Mouse (Mus musculus) limb, embryonic 10.5 days (tissue): ENCODE data around the gene Fkbp7. TPM values are rescaled to one million over a fixed set of nuclear protein-coding genes. Genes with fewer than 3 reads are reported as not detected.
"Not testable (repeated sequence)": the region's sequence is repeated elsewhere in the genome, so short reads cannot be mapped to it uniquely, and the experiment has no call there.

Source experiments
- DNase-seq: peaks from one replicate; pipeline ENCODE4 v3.0.0-alpha.2; 2017; ENCODE audit warnings: low spot score
- H3K27ac ChIP-seq: fragments of 300-500 bp; sonication (generic); 2 replicates; pipeline ENCODE4 v1.5.1; 2016; ENCODE audit warnings: mild to moderate bottlenecking
- H3K27me3 ChIP-seq: fragments of 300-500 bp; sonication (generic); 2 replicates; pipeline ENCODE4 v1.6.1; 2016; ENCODE audit warnings: low read depth, mild to moderate bottlenecking; ENCODE audit not compliant: poor library complexity, severe bottlenecking
- H3K36me3 ChIP-seq: fragments of 300-500 bp; sonication (generic); 2 replicates; pipeline ENCODE4 v1.6.1; 2016; ENCODE audit warnings: mild to moderate bottlenecking, moderate library complexity
- H3K4me1 ChIP-seq: fragments of 300-500 bp; sonication (generic); 2 replicates; pipeline ENCODE4 v1.6.1; 2016
- H3K4me3 ChIP-seq: fragments of 300-500 bp; sonication (generic); 2 replicates; pipeline ENCODE4 v1.5.1; 2016; ENCODE audit warnings: mild to moderate bottlenecking, moderate library complexity
- H3K9me3 ChIP-seq: fragments of 300-500 bp; sonication (generic); replicated peaks from 2 replicates; pipeline ENCODE4 v1.6.1; 2016; ENCODE audit warnings: mild to moderate bottlenecking
- WGBS: fragments of 180-500 bp; shearing (Covaris S2); methylation state at CpG from one replicate; pipeline ENCODE4 v1.1.7; 2016; 5-methylcytosine and 5-hydroxymethylcytosine counted together
- polyA plus RNA-seq: library from polyadenylated mRNA; unstranded; fragments of >200 nt; fragmentation: Nextera tagmentation; extraction: Ambion mirVana; gene quantifications from 2 replicates; pipeline ENCODE4 v1.2.1, GENCODE M21; 2016

Gene Fkbp7
- polyA plus RNA-seq, 1 experiment from 2014 or later: 31.4 TPM

DNA sequence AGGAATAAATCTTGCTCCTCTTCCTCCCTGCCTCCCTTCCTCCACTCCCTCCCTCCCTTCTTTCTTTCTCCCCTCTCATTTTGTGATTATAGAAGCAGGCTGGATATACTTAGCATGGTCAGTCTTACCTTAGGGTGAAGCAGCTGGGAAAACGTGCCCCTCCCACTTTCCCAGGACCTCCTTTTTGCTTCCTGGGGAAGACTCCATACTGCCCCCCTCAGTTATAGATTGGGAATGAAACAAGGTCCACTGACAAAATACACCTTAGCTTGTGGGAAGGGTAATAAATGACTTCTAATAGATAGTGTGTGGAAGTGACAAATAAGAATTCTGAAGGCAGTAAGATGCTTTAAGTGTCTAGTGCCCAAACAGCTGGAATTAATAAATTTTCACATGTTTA lies 16.9 kb downstream of the Fkbp7 start:
- Histone ChIP-seq H3K27ac (no peak overlapping the region), H3K36me3 (no peaks in the 10 kb centered on the region), H3K9me3 (no peaks in the 10 kb centered on the region), H3K4me1 (no peaks in the 10 kb centered on the region), H3K27me3 (no peaks in the 10 kb centered on the region), H3K4me3 (no peak overlapping the region)
- 13% methylated on average over 1 of the region's 1 CpGs for WGBS
- DNase-seq: no peak

DNA sequence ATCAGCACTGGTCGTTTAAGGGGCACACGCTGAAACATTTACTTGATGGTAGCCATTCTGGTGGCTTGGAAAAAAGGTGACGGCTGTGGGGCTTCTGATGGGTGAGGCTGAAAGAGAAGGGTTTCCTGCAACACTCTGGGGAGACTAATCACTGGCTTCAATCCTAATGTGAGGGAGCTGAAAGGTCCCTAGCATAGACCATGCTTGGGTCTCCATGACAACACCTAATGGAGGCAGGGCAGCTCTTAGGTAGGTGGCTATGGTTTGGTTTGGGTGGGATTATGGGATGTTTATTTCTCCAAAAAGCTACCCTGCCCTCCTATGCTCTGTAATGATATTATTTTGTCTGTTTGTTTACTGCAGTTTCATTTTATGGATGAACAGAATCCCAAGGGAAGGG lies 17.5 kb downstream of the Fkbp7 start:
- no peaks in the 10 kb centered on the region for H3K4me1 ChIP-seq
- H3K27me3 ChIP-seq: no peaks in the 10 kb centered on the region
- WGBS: 85% methylated on average over 3 of the region's 3 CpGs
- no peak overlapping the region for H3K4me3 ChIP-seq
- DNase-seq: no peak
- H3K27ac ChIP-seq: no peak overlapping the region
- H3K9me3 ChIP-seq: no peaks in the 10 kb centered on the region
- H3K36me3 ChIP-seq: no peaks in the 10 kb centered on the region

DNA sequence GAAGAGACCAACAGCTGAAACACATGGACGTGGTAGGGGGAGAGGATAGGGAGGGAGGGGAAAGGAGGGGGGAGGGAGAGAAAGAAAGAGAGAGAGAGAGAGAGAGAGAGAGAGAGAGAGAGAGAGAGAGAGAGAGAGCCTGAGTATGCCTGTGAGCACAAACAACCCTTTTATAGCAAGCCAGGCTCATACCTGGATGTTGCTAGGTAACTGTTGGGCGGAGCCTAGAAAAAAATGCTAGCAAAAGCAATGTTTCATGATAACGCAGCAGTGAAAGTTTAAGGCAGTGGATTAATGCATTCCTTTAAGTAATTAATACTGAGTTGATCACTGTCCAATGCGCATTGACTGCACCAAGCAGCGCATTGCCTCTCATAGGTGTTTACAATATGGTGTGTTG lies 18.3 kb downstream of the Fkbp7 start:
- Histone ChIP-seq H3K4me1 (no peaks in the 10 kb centered on the region), H3K27me3 (no peaks in the 10 kb centered on the region), H3K36me3 (no peaks in the 10 kb centered on the region), H3K27ac (no peak overlapping the region), H3K9me3 (no peaks in the 10 kb centered on the region), H3K4me3 (no peak overlapping the region)
- 90% methylated on average over 5 of the region's 5 CpGs for WGBS
- no peak for DNase-seq

DNA sequence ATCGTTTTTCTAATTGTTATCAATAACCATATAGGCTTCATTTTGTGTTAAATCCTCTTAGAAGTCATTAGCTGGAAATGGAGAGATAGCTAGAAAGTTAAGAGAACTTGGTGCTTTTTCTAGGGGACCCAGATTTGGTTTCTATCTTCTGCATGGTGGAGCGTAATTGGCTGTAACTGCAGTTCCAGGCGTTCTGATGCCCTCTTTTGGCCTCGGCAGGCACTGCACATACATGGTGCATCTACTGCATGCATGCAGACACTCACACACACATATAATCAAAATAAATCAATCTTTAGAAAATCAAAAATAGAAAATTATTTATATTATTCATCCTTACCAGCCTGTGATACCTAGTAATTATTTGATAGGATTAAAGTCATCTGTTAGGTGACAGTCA lies 19.8 kb downstream of the Fkbp7 start:
- 92% methylated on average over 4 of the region's 4 CpGs for WGBS
- Histone ChIP-seq H3K27ac (no peak overlapping the region), H3K9me3 (no peaks in the 10 kb centered on the region), H3K4me1 (peaks cover 6% of the 10 kb centered on the region), H3K27me3 (no peaks in the 10 kb centered on the region), H3K4me3 (no peak overlapping the region), H3K36me3 (no peaks in the 10 kb centered on the region)
- no peak for DNase-seq

DNA sequence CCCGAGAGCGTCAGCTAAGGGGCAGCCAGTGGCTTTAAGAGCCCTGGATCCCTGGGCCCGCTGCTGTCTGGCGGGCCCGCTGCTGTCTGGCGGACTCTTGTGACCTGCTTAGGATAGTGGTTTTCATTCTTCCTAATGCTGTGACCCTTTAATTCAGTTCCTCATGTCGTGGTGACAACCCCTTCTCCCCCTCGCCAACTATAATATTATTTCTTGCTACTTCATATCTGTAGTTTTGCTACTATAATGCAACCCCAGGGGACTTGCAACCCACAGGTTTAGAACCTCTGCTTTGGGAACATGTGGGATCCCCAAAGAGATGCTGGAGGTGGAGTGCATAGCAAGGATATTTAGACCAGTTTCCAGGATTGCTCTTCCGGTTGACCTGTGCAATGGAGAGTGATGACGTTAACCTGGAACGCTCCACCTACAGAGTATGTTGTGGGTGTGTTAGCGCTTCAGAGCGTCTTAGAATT lies 24.2 kb downstream of the Fkbp7 start:
- peak; percentile 71 for DNase-seq
- WGBS: 35% methylated on average over 13 of the region's 13 CpGs
- Histone ChIP-seq H3K27me3 (no peaks in the 10 kb centered on the region), H3K36me3 (peaks cover 16% of the 10 kb centered on the region), H3K4me1 (peaks cover 18% of the 10 kb centered on the region), H3K4me3 (peak overlapping the region; percentile 74), H3K9me3 (no peaks in the 10 kb centered on the region), H3K27ac (peak overlapping the region; percentile 91)

DNA sequence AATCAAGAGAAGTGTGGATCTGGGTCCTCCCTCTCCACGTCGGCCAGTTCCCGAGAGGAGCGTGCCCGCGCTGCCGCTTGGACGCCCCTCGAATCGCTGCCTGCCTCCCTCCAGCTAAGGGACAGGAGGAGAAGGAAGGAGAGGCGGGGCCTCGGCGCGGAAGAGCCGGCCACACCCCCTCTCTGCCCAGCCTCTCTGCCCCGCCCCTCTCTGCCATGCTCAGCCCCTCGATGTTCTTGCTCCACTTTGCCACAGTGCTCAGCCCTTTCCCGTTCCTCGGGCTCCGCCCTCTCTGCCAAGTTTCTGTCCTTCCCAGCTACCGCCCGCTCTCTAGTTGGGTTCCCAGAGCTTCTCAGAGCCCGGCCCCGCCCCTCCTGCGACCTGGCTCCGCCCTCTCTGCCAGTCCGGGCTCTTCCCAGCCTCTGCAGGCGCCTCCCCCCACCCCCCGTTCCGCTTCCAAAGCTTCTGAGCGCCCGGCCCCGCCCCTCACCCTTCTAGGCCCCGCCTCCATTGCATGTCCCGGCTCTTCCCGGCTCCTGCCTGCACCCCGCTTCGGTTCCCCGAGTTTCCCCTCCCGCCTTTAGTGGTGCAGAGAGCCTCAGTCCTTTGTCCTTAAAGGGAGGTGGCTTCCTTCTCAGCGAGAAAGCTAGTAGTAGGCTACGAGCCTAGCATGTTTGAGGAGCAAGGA lies 24.9 kb downstream of the Fkbp7 start, which contains the start of the genes Prkra and Pjvk:
Gene Prkra (minus strand): TSS at position 133 of the 688 bp plus-strand sequence.
Gene Pjvk (plus strand): TSS at position 594 of the 688 bp plus-strand sequence.
- Histone ChIP-seq H3K9me3 (no peaks in the 10 kb centered on the region), H3K4me1 (peaks cover 18% of the 10 kb centered on the region), H3K27ac (peak within 1 kb of the TSS; percentile 91), H3K27me3 (no peaks in the 10 kb centered on the region), H3K36me3 (peaks cover 23% of the 10 kb centered on the region), H3K4me3 (peak within 1 kb of the TSS; percentile 74)
- WGBS: under 1% methylated on average over 42 of the region's 42 CpGs
- DNase-seq: peak; percentile 99

DNA sequence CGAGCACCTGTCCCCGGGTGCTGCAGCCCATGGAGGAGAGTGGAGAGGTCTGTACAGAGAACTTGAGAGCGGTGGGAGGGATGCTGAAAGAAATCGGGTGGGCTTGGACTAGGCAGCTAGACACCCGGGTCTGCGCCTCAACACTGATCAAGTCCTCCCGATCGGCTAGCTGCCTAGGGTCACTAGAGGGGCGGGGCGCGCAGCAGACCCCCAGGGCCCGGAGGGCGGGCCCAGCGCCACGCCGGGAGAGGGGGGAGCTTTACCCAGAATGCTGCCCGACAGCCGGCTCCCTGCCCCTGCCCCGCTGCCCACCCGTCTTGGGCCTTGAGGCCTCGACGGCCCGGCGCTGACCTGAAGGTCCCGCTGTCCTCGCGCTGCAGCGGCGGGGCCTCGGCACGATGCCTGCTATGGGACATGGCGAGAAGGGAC lies 25.5 kb downstream of the Fkbp7 start:
- peaks cover 29% of the 10 kb centered on the region for H3K36me3 ChIP-seq
- peaks cover 18% of the 10 kb centered on the region for H3K4me1 ChIP-seq
- H3K9me3 ChIP-seq: no peaks in the 10 kb centered on the region
- DNase-seq: peak; percentile 76
- no peaks in the 10 kb centered on the region for H3K27me3 ChIP-seq
- under 1% methylated on average over 30 of the region's 32 CpGs for WGBS
- peak overlapping the region; percentile 91 for H3K27ac ChIP-seq
- H3K4me3 ChIP-seq: peak overlapping the region; percentile 74

DNA sequence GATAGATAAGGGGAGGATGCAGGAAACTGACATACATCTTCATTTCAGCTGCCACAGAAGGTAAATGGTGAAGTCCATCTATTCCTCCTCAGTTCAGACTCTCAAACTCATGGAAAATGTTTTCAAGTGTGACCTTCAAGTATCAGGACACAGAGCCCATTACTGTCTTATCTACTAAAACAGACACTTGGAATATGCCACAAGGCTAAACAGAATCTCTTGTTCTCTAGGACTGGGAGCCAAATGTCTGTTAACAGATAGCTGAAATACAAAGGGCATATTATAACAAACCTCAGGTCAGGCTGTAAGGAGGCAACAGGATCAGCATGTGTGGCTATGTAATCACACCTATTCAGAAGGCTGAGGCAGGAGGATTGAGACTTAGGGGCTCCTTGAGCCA lies 29.1 kb downstream of the Fkbp7 start:
- H3K4me3 ChIP-seq: no peak overlapping the region
- H3K36me3 ChIP-seq: peaks cover 65% of the 10 kb centered on the region

DNA sequence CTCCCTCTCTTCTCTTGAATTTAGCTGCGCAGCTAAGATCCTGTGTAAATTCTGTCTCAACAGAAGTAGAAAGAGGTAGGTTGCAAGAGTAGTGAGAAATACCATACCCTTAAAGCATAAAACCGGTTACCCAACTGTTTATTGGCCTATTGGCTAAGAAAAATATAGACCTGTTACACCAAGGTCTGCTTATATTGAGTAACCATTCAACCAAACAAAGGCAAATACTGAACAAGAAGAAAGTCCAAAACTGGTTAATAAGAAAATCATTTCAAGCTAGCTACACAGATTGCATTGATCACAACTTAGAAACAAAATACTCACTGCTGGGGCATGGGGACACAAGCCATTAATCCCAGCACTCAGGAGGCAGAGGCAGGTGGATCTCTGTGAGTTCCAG lies 33.3 kb downstream of the Fkbp7 start:
- WGBS: 97% methylated on average over 2 of the region's 2 CpGs
- no peak for DNase-seq
- H3K9me3 ChIP-seq: no peaks in the 10 kb centered on the region
- no peak overlapping the region for H3K27ac ChIP-seq
- H3K4me1 ChIP-seq: no peaks in the 10 kb centered on the region
- H3K36me3 ChIP-seq: peaks cover 96% of the 10 kb centered on the region
- H3K27me3 ChIP-seq: no peaks in the 10 kb centered on the region
- no peak overlapping the region for H3K4me3 ChIP-seq

More for the DNA sequence above, 29.1 kb downstream of the Fkbp7 start:
- H3K27me3 ChIP-seq: no peaks in the 10 kb centered on the region
- DNase-seq: no peak
- no peaks in the 10 kb centered on the region for H3K9me3 ChIP-seq
- peaks cover 16% of the 10 kb centered on the region for H3K4me1 ChIP-seq
- no peak overlapping the region for H3K27ac ChIP-seq

DNA sequence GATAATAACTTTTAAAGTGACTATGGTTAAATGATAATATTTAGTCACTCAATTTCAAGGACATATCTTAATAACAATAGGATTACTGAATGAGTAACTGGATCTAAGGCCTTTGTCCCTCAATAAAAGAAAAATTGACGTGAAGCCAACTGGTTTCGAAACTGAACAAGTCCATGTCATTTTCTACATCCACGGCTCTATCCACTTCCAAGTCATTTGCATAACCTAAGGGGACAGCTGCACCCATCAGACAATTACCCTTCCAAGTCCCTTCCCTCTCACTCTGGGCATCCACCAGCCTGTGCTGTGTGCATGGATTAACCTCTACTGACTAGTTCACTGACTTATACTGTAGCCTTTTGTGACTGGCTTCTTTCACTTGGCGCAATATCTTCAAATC lies 41.3 kb downstream of the Fkbp7 start:
- H3K36me3 ChIP-seq: peaks cover 97% of the 10 kb centered on the region
- no peaks in the 10 kb centered on the region for H3K27me3 ChIP-seq
- H3K27ac ChIP-seq: no peak overlapping the region
- no peaks in the 10 kb centered on the region for H3K9me3 ChIP-seq
- no peak for DNase-seq
- no peaks in the 10 kb centered on the region for H3K4me1 ChIP-seq
- WGBS: 98% methylated on average over 4 of the region's 4 CpGs
- H3K4me3 ChIP-seq: no peak overlapping the region

DNA sequence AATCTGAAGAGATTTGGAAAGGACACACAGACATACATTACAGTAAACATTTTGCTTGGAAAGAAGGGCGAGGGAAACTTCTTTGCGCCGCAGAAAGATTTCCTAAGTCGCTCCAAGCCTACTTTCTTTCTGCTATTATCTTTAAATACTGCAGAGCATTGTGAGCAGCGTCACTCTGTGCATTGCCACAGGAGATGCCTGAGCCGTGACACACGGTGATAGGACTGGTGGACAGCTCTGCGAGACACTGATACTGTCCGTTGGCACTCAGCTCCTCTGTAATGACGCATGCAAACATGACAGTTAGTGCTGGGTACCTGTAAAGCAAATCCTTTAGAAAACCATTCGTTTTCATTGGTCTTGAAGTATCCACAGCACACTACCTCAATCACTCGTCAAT lies 42.6 kb downstream of the Fkbp7 start:
- Histone ChIP-seq H3K36me3 (peaks cover 97% of the 10 kb centered on the region), H3K27me3 (no peaks in the 10 kb centered on the region), H3K9me3 (no peaks in the 10 kb centered on the region), H3K4me3 (no peak overlapping the region), H3K27ac (no peak overlapping the region), H3K4me1 (no peaks in the 10 kb centered on the region)
- 95% methylated on average over 12 of the region's 12 CpGs for WGBS
- DNase-seq: no peak

DNA sequence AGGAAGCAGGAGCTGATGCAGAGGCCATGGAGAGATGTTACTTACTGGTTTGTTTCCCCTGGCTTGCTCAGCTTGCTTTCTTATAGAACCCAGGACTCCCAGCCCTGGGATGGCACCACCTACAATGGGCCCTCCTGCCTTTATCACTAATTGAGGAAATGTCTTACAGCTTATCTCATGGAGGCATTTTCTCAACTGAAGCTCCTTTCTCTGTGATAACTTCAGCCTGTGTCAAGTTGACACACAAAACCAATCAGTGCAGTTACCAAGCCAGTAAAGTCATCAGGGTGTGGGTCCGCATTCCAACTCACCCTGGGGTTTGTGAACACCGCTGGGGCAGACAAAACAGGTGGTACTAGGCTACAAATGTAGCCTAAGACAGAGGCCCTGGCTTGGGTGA lies 50.6 kb downstream of the Fkbp7 start:
- not testable (repeated sequence) for H3K4me3 ChIP-seq, H3K4me1 ChIP-seq, DNase-seq, H3K27me3 ChIP-seq, H3K27ac ChIP-seq, H3K9me3 ChIP-seq
- 95% methylated on average over 2 of the region's 2 CpGs for WGBS
- peaks cover 50% of the 10 kb centered on the region for H3K36me3 ChIP-seq

DNA sequence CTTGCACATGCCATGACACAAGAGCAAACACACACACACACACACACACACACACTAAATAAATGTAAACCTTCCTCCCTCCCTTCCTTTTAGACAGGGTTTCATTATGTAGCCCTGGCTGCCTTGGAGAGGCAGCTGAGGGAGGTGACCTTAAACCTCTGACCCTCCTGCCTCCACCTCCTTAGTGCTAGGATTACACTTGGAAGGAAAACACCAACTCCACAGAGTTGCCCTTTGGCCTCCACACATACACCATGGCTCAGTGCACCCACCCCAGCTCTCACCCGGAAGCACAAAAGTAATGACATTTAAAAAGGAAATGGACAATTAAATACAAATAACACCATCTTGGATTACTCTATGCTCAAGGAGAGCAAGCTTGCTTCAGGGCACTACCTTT lies 51.2 kb downstream of the Fkbp7 start:
- peaks cover 44% of the 10 kb centered on the region for H3K36me3 ChIP-seq
- H3K27ac ChIP-seq: no peak overlapping the region
- 64% methylated on average over 1 of the region's 1 CpGs for WGBS
- peaks cover 4% of the 10 kb centered on the region; the same call in 1 of the 2 replicates for H3K4me1 ChIP-seq
- DNase-seq: no peak
- H3K9me3 ChIP-seq: no peaks in the 10 kb centered on the region
- no peak overlapping the region for H3K4me3 ChIP-seq
- no peaks in the 10 kb centered on the region for H3K27me3 ChIP-seq

DNA sequence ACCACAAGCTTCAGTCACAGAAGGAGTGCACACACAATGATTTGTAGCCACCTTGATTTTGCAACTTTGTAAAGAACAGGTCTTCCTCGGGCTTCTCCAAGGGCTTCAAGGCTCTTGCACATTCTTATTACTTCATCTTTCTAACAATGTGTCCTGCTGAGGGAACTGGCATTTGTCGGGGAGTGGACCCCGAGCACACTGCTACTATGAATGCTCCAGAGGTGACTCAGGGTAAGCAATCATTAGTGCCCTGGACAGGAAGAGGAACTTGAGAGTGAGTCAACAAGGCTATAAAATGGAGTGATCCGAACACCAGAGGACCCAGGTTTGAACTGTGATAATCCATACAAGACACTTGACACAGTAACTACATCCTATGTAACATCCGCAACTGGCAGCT lies 52.7 kb downstream of the Fkbp7 start:
- DNase-seq: no peak
- no peak overlapping the region for H3K4me3 ChIP-seq
- H3K4me1 ChIP-seq: peaks cover 4% of the 10 kb centered on the region; the same call in 1 of the 2 replicates
- H3K9me3 ChIP-seq: no peaks in the 10 kb centered on the region
- peaks cover 29% of the 10 kb centered on the region for H3K36me3 ChIP-seq
- WGBS: 89% methylated on average over 5 of the region's 5 CpGs
- no peaks in the 10 kb centered on the region for H3K27me3 ChIP-seq
- H3K27ac ChIP-seq: no peak overlapping the region
